Mouse (Mus musculus): ENCODE measurements around the gene Apaf1. TPM values are rescaled to one million over a fixed set of nuclear protein-coding genes. Genes with fewer than 3 reads are reported as not detected.
A peak's percentile ranks its signal among the peaks of the same experiment; 100 is the strongest.

Apaf1 gene
- 11.4 and 11.7 TPM in 2 replicates for total RNA-seq (2021)
- long read RNA-seq, experiment 1, full-length matches to known transcripts = 1 of 3 reads
- long read RNA-seq, experiment 1, partial matches to known transcripts = 0 of 3 reads
- long read RNA-seq, experiment 1, other reads (novel, unspliced or antisense) = 2 of 3 reads
- long read RNA-seq, experiment 2, full-length matches to known transcripts = 1 of 2 reads
- long read RNA-seq, experiment 2, partial matches to known transcripts = 0 of 2 reads
- long read RNA-seq, experiment 2, other reads (novel, unspliced or antisense) = 1 of 2 reads

- DNase-seq = peak; percentile 100
Observed at GRCm38 (mm10) chr10:91082550-91083392, at the start of gene Apaf1, which contains the start of gene Ikbip. Gene Apaf1, minus strand, starts transcription at chr10:91082770. Gene Ikbip, plus strand, starts transcription at chr10:91082940.

DNA sequence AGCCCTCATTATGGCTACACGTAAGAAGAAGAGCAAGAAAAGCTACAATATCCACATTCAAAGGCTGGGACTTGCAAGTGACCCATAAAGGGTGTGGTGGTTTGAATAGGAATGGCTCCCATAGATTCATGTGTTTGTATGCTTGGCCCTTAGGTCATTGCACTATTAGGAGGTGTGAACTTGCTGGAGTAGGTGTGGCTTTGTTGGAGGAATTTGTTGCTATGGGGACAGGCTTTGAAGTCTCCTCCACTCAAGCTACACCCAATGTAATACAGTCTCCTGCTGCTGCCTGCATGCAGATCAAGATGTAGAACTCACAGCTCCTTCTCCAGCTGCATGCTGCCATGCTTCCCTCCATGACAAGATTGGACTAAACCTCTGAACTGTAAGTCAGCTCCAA, 49.0 kb upstream of the Apaf1 start:
- no peak for DNase-seq

GRCm38 (mm10) chr10:91130792-91131191, 48.2 kb upstream of the Apaf1 start:
- DNase-seq = no peak

- DNase-seq = peak; percentile 46
Observed at GRCm38 (mm10) chr10:91128551-91129160, 46.1 kb upstream of the Apaf1 start.

DNA sequence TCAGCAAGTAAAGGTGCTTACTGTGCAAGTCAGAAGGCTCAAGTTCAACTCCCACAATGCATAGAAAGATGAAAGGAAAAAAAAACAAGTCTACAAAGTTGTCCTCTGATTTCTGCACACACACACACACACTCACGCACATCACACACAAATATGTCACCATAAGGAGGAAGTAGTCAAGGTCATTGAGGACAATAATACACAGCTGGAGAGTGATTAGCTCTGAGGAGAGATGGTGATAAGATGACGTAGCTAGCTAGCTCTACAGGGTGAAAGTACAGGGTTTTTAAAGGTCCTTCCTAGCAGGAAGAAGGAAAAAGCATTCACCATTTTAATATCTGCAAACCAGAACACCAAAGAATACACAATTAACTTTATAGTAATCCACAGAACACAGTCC, 44.8 kb upstream of the Apaf1 start:
- no peak for DNase-seq

- peak; percentile 25 for DNase-seq
Observed at GRCm38 (mm10) chr10:91126618-91127355, 44.2 kb upstream of the Apaf1 start.

GRCm38 (mm10) chr10:91123828-91124822, 41.6 kb upstream of the Apaf1 start, which contains the start of gene Slc25a3:
Gene Slc25a3, minus strand, starts transcription at chr10:91124059.
- peak; percentile 98 for DNase-seq

DNA sequence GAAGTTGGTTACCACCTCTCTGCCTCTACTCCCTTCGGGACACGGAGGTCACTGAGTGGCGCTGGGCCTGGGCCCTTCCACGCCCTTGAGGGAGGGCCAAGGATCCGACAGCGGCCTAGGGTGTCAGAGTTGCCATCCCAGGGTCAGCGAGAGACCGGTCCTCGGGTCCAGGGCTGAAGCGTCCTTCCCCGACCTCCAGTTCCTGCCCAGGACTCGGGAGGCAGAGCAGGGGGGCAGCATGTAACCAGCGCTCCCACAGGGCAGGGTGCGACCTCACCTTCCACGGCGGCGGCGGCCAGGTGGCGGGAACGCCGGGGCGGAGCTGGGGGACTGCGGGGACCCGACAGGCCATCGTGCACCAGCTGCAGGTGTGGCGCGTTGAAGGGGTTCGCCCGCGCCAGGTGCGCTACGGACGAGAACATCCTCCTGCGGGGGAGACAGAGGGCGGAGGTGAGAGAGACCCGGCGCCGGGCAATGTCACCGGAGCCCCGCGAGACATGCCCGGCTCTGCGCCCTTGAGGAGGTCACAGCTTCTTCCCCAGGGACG, 40.8 kb upstream of the Apaf1 start:
- DNase-seq = peak; percentile 89

DNA sequence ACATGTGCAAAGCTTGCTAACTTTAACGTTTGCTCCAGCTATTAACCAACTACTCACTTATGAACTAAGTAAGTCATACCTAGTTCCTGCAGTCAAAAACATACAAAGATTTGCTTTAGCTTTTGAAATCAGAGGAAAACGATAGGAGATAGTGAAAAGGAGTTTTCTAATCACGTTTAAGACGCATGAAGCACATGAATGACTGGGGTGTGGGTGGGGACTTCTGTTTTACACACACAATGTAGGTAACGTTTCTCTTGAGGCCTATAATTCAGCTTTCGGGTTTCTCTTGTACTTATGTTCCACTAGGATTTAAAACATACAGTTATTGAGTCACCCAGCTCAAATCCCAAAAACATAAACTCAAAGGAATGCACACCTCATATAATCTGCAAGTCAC, 40.1 kb upstream of the Apaf1 start:
- DNase-seq = no peak

DNA sequence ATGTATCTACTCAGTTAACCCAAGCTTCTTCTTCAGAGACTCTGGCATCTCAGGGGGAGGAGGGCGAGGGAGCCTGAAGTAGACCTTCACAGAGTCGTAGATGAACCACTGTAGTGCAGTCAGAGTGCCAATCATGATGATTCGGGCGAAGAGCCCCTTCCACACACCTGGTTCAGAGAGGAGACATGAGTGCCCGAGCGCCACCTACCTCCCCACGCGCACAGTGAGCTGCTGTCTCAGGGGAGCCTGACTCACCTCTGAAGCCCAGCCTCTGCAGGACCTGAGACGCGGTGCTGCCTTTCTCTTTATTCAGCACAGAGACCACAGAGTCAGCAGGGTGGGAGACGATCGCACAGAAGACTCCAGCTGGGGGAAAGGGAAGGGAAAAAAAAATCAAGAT, 34.4 kb upstream of the Apaf1 start:
- no peak for DNase-seq

GRCm38 (mm10) chr10:91109841-91110240, 27.3 kb upstream of the Apaf1 start:
- DNase-seq = no peak

DNA sequence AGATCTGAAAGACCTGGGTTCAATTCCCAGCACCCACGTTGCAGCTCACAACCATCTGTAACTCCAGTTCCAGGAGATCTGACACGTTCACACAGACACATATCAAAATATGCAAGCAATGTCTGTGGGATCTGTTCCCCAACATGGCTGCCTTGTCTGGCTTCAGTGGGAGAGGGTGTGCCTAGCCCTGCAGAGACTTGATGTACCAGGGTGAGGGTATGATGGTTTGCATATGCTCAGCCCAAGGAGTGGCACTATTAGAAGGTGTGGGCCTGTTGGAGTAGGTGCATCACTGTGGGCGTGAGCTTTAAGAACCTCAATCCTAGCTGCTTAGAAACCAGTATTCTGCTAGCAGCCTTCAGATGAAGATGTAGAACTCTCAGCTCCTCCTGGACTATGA, 23.4 kb upstream of the Apaf1 start:
- DNase-seq = no peak

DNA sequence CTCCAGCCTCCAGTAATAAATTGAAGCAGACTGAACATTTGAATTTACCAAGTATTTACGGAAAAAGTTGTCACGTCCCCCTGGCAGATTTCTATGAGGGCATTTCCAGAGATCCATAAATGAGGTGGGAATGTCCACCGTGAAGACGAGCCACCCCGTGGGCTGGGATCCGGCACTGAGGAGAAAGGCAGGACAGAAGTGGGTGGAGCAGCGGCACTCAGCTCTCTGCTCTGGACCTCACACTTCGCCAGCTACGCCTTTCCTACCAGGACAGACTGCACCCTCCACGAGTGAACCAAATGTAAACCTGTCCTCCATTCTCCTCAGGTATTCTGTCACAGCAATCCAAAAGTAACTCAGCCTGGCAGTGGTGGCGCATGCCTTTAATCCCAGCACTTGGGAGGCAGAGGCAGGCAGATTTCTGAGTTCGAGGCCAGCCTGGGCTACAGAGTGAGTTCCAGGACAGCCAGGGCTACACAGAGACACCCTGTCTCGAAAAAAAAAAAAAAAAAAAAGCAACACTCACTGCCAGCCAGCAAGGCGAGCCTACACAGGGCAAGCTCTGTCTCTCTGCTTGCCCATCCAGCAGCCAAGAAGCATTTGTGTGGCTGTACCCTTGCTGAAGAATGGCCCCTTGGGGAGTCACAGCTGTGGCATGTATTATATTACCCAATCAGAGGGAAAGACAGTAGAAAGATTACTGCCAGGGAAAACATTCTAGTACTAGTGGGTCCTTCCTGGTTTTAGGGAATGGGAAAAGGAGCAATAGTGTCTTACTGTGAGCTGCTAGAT, 20.4 kb upstream of the Apaf1 start:
- peak; percentile 13 for DNase-seq

- no peak for DNase-seq
Observed at GRCm38 (mm10) chr10:91101936-91102335, 19.4 kb upstream of the Apaf1 start.

- DNase-seq = no peak
Observed at GRCm38 (mm10) chr10:91100101-91100500, 17.5 kb upstream of the Apaf1 start.

DNA sequence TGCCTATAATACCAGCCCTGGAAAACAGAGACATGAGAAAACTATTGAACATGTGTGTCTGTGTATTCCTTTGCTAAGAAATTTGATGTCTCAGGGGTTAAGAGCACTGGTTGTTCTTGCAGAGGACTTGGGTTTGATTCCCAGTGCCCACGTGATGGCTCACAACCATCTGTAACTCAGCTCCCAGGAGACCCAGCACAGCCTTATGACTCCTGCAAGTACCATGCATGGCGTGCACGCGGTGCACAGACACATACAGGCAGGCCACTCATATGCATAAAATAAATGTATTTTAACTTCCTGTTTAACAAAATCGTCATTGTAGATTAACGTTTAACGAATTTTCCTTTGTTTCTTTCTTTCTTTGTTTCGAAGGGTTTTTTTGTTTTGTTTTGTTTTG, 15.5 kb upstream of the Apaf1 start:
- DNase-seq = no peak

DNA sequence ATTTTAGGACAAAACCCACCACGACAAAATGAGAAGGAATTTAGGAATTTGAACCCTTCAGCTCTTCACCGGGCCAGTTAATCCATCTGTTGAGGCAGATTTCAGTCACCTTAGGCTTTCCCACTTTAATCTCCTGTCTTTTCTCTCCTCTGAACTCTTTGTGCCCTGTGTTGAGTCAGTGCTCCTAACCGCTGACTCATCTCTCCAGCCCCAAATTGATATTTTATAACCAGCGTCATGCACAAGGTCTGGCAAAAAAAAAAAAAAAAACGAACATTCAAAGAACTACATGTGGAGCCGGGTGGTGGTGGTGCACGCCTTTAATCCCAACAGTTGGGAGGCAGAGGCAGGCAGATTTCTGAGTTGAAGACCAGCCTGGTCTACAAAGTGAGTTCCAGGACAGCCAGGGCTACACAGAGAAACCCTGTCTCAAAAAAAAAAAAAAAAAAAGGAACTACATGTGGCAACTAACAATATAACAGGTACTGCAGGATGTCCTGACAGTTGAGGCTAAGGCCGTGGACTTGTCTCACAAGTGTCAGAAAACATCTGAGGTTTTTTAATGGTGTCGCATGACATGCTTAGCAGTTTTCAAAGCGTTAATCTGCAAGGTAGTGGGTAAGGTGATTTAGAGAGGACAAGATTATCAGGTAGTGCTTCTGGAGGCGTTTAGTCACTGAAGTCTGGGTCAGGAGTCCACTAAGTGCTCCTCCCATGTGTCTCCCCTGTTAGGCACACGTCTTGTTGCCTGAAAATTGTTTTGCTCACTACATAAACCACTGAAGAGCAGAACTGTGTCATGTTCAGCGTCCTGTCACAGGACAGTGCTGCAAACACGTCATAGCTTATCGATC, 11.9 kb upstream of the Apaf1 start:
- DNase-seq = peak; percentile 14

DNA sequence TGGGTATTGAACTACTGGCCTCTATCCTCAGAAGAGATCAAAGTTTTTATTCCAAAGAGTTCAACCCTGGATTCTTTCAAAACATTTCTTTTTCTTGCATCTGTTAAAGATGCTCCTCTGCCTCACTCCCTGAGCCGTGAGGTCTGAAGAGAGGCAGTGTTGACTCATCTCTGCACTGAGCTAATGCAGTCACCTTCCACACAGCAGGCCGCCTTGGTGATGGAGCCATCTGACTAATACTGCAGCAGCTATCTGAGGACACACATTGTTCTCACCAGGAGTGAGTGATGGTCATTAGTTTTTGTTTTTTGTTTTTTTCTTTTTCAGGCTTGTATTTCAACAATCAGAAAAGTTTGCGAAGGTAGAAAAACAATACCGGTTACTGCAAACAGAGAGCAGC, 10.2 kb upstream of the Apaf1 start:
- peak; percentile 33 for DNase-seq

GRCm38 (mm10) chr10:91083393-91083927, 890 bp upstream of the Apaf1 start:
- no peak for DNase-seq

Measured in adrenal gland, postnatal 14 days (tissue).